15 mouse cellular contexts compared by ENCODE assay signal in the genomic region with DNA sequence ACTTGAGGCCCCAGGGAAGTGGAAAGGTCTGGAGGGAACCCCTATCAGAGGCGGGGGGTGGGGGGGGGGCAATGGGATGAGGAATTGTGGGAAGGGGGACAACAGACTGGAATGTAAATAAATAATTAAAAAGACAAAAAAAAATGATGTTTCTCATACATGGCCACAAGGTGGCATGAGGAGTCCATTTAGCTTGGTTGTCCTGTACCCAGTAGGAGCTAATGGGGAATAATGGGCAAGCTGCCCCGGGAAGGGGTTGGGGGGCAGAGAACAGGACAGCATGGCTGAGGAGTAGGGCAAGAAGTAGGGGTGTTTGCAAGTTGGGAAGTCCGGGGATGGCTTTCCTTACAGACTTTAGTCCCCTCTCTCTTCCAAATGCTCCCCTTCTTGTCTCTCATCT.
A peak's percentile ranks its signal among the peaks of the same experiment; 100 is the strongest.
DNase-seq lines count a peak whose midpoint lies in the region; ATAC-seq and TF ChIP-seq lines count a peak whose summit lies in the region.
"Had no signal": no experiment of that assay in that cellular context is flagged by ENCODE, and none has a peak within 500 bp of the region (broad histone marks: within the 10 kb centered on the region; RNA-seq: fewer than 3 reads in every experiment).

No protein-coding gene starts in this region.

- peak; percentile 36; the same call in 1 of the 2 replicates for TF ChIP-seq CTCF in liver, adult 2 months (IDR thresholded peaks at IDR 0.05; ENCODE audit: low read depth, low read length)
- TF ChIP-seq CTCF in CH12.LX (conservative IDR thresholded peaks at IDR 0.05 in 1 of 2, IDR thresholded peaks at IDR 0.05 in 1 of 2; ENCODE audit: low read depth in 2 of 2, low read length in 2 of 2), result peak in 1 of 2 experiments; percentile 63; a peak in 2 of 4 replicates
- 0 out of 2 replicates have a peak, but pooled peaks have one; percentile 13 for TF ChIP-seq CTCF in bone marrow macrophage, adult 2 months (IDR thresholded peaks at IDR 0.05; ENCODE audit: low read depth, low read length)

- DNase-seq in heart, adult 11 months, result peak; percentile 90
- DNase-seq in liver, adult 2 months (ENCODE audit: extremely low read depth, low read depth, low spot score), result no peak
- DNase-seq in liver (no peak), CH12.LX (ENCODE audit: extremely low read depth) (peak; percentile 2)
- DNase-seq in frontal cortex, postnatal 36 days (ENCODE audit: low spot score in 2 of 2), result no peak
- DNase-seq: cerebellum, adult 9-11 months; gastrocnemius, postnatal 14 days; right cerebral cortex, postnatal 25 days; thymus, postnatal 14 days had no signal

- no peak overlapping the region for H3K9ac ChIP-seq in heart, embryonic 11.5 days (ENCODE audit: low read depth, low read length)
- no peak overlapping the region for H3K9ac ChIP-seq in liver, adult 2 months (ENCODE audit: low read depth, low read length)
- H3K9ac ChIP-seq in CH12.LX (ENCODE audit: insufficient read depth, low read depth), result no peak overlapping the region
- H3K9ac ChIP-seq in hindbrain, embryonic 13.5 days, result no peak overlapping the region
- H3K9ac ChIP-seq: embryonic facial prominence, embryonic 13.5 days; forebrain, embryonic 13.5 days had no signal

- H3K27me3 ChIP-seq in heart, embryonic 11.5 days (ENCODE audit: control insufficient read depth, insufficient read depth, low read length), result no peaks in the 10 kb centered on the region
- no peaks in the 10 kb centered on the region for H3K27me3 ChIP-seq in liver, adult 2 months (ENCODE audit: control insufficient read depth, insufficient read depth, low read length)
- H3K27me3 ChIP-seq in CH12.LX (replicated peaks), result no peaks in the 10 kb centered on the region
- no peaks in the 10 kb centered on the region for H3K27me3 ChIP-seq in hindbrain, embryonic 13.5 days
- H3K27me3 ChIP-seq: embryonic facial prominence, embryonic 13.5 days; forebrain, embryonic 13.5 days had no signal

- H3K4me2 ChIP-seq in heart, embryonic 11.5 days, result no peak overlapping the region
- peak overlapping the region; percentile 58; the same call in 1 of the 2 replicates for H3K4me2 ChIP-seq in CH12.LX (ENCODE audit: insufficient read depth, low read depth, poor library complexity, severe bottlenecking)
- no peak overlapping the region for H3K4me2 ChIP-seq in hindbrain, embryonic 13.5 days
- H3K4me2 ChIP-seq: embryonic facial prominence, embryonic 13.5 days; forebrain, embryonic 13.5 days had no signal

- ATAC-seq in heart, embryonic 11.5 days (replicated peaks; ENCODE audit: insufficient number of reproducible peaks, low FRiP score, low TSS enrichment), result no peak
- ATAC-seq in hindbrain, embryonic 13.5 days (ENCODE audit: low FRiP score), result no peak
- ATAC-seq: forebrain, embryonic 13.5 days had no signal

- WGBS in heart, embryonic 11.5 days (ENCODE audit: insufficient replicate concordance), result 60% methylated on average over 3 of the region's 3 CpGs
- 57% methylated on average over 3 of the region's 3 CpGs for WGBS in liver, adult 2 months
- WGBS in hindbrain, embryonic 13.5 days, result 56% methylated on average over 3 of the region's 3 CpGs

- peak; percentile 54 for TF ChIP-seq RAD21 in CH12.LX (IDR thresholded peaks at IDR 0.05; ENCODE audit: low read depth, low read length)

- H3K79me2 ChIP-seq in liver, adult 2 months (ENCODE audit: control insufficient read depth, insufficient read depth, low read length), result no peaks in the 10 kb centered on the region
- no peaks in the 10 kb centered on the region for H3K79me2 ChIP-seq in CH12.LX (replicated peaks; ENCODE audit: control insufficient read depth, extremely low read depth, insufficient read depth, poor library complexity, severe bottlenecking)

- H3K4me1 ChIP-seq in heart, embryonic 11.5 days (ENCODE audit: control insufficient read depth, insufficient read depth, low read length), result no peaks in the 10 kb centered on the region
- no peaks in the 10 kb centered on the region for H3K4me1 ChIP-seq in liver, adult 2 months (ENCODE audit: control insufficient read depth, insufficient read depth, low read length)
- H3K4me1 ChIP-seq in CH12.LX (ENCODE audit: control insufficient read depth in 1 of 2, insufficient read depth in 2 of 2), result no peaks in the 10 kb centered on the region
- no peaks in the 10 kb centered on the region for H3K4me1 ChIP-seq in bone marrow macrophage, adult 2 months (ENCODE audit: control insufficient read depth, insufficient read depth, low read length)
- no peaks in the 10 kb centered on the region for H3K4me1 ChIP-seq in hindbrain, embryonic 13.5 days (replicated peaks)
- H3K4me1 ChIP-seq: embryonic facial prominence, embryonic 13.5 days; forebrain, embryonic 13.5 days had no signal

- no peaks in the 10 kb centered on the region for H3K36me3 ChIP-seq in heart, embryonic 11.5 days (ENCODE audit: control insufficient read depth, insufficient read depth, low read length)
- H3K36me3 ChIP-seq in liver, adult 2 months (ENCODE audit: control insufficient read depth, insufficient read depth, low read length), result no peaks in the 10 kb centered on the region
- H3K36me3 ChIP-seq in CH12.LX (replicated peaks in 1 of 2; ENCODE audit: control insufficient read depth in 1 of 2, insufficient read depth in 1 of 2, low read length in 1 of 2), result no peaks in the 10 kb centered on the region
- H3K36me3 ChIP-seq in hindbrain, embryonic 13.5 days, result no peaks in the 10 kb centered on the region
- H3K36me3 ChIP-seq: embryonic facial prominence, embryonic 13.5 days; G1E had no signal

- dilution Hi-C loops in CH12.LX (cut with MboI; ENCODE audit: extremely low pct_ligation_motif_present, extremely low pct_unique_long_range_greater_than_20kb, low sequenced_read_pairs), result no loop called here

- TF ChIP-seq EP300 in CH12.LX (IDR thresholded peaks at IDR 0.05; ENCODE audit: low read length), result no peak

- TF ChIP-seq POLR2A in liver, adult 2 months (IDR thresholded peaks at IDR 0.05; ENCODE audit: extremely low read depth, insufficient read depth, low read length), result no peak
- TF ChIP-seq POLR2A in CH12.LX (IDR thresholded peaks at IDR 0.05; ENCODE audit: low read depth, low read length), result no peak
- TF ChIP-seq POLR2A in bone marrow macrophage, adult 2 months (IDR thresholded peaks at IDR 0.05; ENCODE audit: borderline replicate concordance, low read depth, low read length), result no peak

- H3K9me3 ChIP-seq in heart, embryonic 11.5 days (replicated peaks; ENCODE audit: control insufficient read depth, low read length), result no peaks in the 10 kb centered on the region
- H3K9me3 ChIP-seq in CH12.LX (replicated peaks; ENCODE audit: low read length), result no peaks in the 10 kb centered on the region
- H3K9me3 ChIP-seq in hindbrain, embryonic 13.5 days, result no peaks in the 10 kb centered on the region
- H3K9me3 ChIP-seq: forebrain, embryonic 13.5 days; G1E had no signal

- no peak overlapping the region for H3K4me3 ChIP-seq in heart, embryonic 11.5 days (ENCODE audit: low read depth, low read length)
- no peak overlapping the region for H3K4me3 ChIP-seq in liver, adult 2 months (ENCODE audit: insufficient read depth, low read depth, low read length)
- no peak overlapping the region for H3K4me3 ChIP-seq in CH12.LX (replicated peaks in 1 of 3; ENCODE audit: low read depth in 2 of 3, low read length in 2 of 3, poor library complexity in 1 of 3)
- no peak overlapping the region for H3K4me3 ChIP-seq in bone marrow macrophage, adult 2 months (ENCODE audit: insufficient read depth, low read length)
- no peak overlapping the region for H3K4me3 ChIP-seq in hindbrain, embryonic 13.5 days
- H3K4me3 ChIP-seq: embryonic facial prominence, embryonic 13.5 days; forebrain, embryonic 13.5 days had no signal

- in situ Hi-C loops in CH12.LX (cut with MboI; ENCODE audit: low pct_ligation_motif_present, low pct_unique_long_range_greater_than_20kb, low sequenced_read_pairs), result no loop called here

- H3K27ac ChIP-seq in heart, embryonic 11.5 days (ENCODE audit: low read depth, low read length), result no peak overlapping the region
- H3K27ac ChIP-seq in liver, adult 2 months (replicated peaks; ENCODE audit: insufficient read depth, low read depth, low read length), result no peak overlapping the region
- no peak overlapping the region for H3K27ac ChIP-seq in CH12.LX (ENCODE audit: insufficient read depth, low read depth)
- no peak overlapping the region for H3K27ac ChIP-seq in bone marrow macrophage, adult 2 months (ENCODE audit: insufficient read depth, low read depth, low read length)
- H3K27ac ChIP-seq in hindbrain, embryonic 13.5 days, result no peak overlapping the region
- H3K27ac ChIP-seq: embryonic facial prominence, embryonic 13.5 days; forebrain, embryonic 13.5 days had no signal

TF ChIP-seq in CH12.LX, 34 proteins besides CTCF, POLR2A, EP300 and RAD21:
- peak; percentile 41 for TF ChIP-seq SMC3 (IDR thresholded peaks at IDR 0.05; ENCODE audit: low read depth, low read length)
- no peak for TF ChIP-seq MEF2A (IDR thresholded peaks at IDR 0.05; ENCODE audit: borderline replicate concordance, low read depth, low read length)
- TF ChIP-seq ZNF384 (IDR thresholded peaks at IDR 0.05; ENCODE audit: low read depth, low read length), result peak; percentile 63; the same call in 1 of the 2 replicates
- TF ChIP-seq ZC3H11A (IDR thresholded peaks at IDR 0.05; ENCODE audit: low read depth, low read length), result no peak

Comparison
In these comparisons a context has a peak if more than half of its experiments do, and no peak if none do; other contexts are left out.
1. DNase-seq: peak in heart, adult 11 months (single experiment) and CH12.LX (single experiment); none in liver, adult 2 months (single experiment), liver (single experiment) and frontal cortex, postnatal 36 days (0 of 2).